Mouse (Mus musculus): ENCODE measurements around the gene Mterf1a. TPM values are rescaled to one million over a fixed set of nuclear protein-coding genes. Genes with fewer than 3 reads are reported as not detected.
"Not testable (repeated sequence)": the region's sequence is repeated elsewhere in the genome, so short reads cannot be mapped to it uniquely, and the experiment has no call there.

Gene Mterf1a
- polyA plus RNA-seq, 1 experiment: 4.3 TPM

GRCm38 (mm10) chr5:3931636-3932035 is 37.9 kb upstream of the Mterf1a start:
- peaks cover 10% of the 10 kb centered on the region for H3K4me1 ChIP-seq (ENCODE audit: control insufficient read depth, insufficient read depth, low read length)
- TF ChIP-seq CTCF (IDR thresholded peaks at IDR 0.05; ENCODE audit: borderline replicate concordance, insufficient read depth, low read depth, low read length): no peak
- no peak for TF ChIP-seq POLR2A (IDR thresholded peaks at IDR 0.05; ENCODE audit: borderline replicate concordance, insufficient read depth, low read length)
- no peak overlapping the region for H3K27ac ChIP-seq (ENCODE audit: insufficient read depth, low read length)
- 64% methylated on average over 3 of the region's 3 CpGs for WGBS
- H3K4me3 ChIP-seq (replicated peaks; ENCODE audit: insufficient read depth, low read depth, low read length): no peak overlapping the region
- H3K27me3 ChIP-seq (ENCODE audit: control insufficient read depth, insufficient read depth, low read length): no peaks in the 10 kb centered on the region
- no peak for DNase-seq

- 67% methylated on average over 5 of the region's 5 CpGs for WGBS
- Histone ChIP-seq H3K4me1 (ENCODE audit: control insufficient read depth, insufficient read depth, low read length) (peaks cover 8% of the 10 kb centered on the region), H3K27ac (ENCODE audit: insufficient read depth, low read length) (no peak overlapping the region), H3K27me3 (ENCODE audit: control insufficient read depth, insufficient read depth, low read length) (no peaks in the 10 kb centered on the region), H3K4me3 (replicated peaks; ENCODE audit: insufficient read depth, low read depth, low read length) (no peak overlapping the region)
- no peak for DNase-seq
- no peak for TF ChIP-seq POLR2A (IDR thresholded peaks at IDR 0.05; ENCODE audit: borderline replicate concordance, insufficient read depth, low read length)
- TF ChIP-seq CTCF (IDR thresholded peaks at IDR 0.05; ENCODE audit: borderline replicate concordance, insufficient read depth, low read depth, low read length): no peak
Observed at GRCm38 (mm10) chr5:3930760-3931159, 37.0 kb upstream of the Mterf1a start.

GRCm38 (mm10) chr5:3928690-3929046 is 34.9 kb upstream of the Mterf1a start:
- H3K27me3 ChIP-seq (ENCODE audit: control insufficient read depth, insufficient read depth, low read length): no peaks in the 10 kb centered on the region
- peak; percentile 44 to 54 for DNase-seq
- no peak overlapping the region; the same call in 1 of the 2 replicates for H3K27ac ChIP-seq (ENCODE audit: insufficient read depth, low read length)
- TF ChIP-seq CTCF (IDR thresholded peaks at IDR 0.05; ENCODE audit: borderline replicate concordance, insufficient read depth, low read depth, low read length) (no peak), POLR2A (IDR thresholded peaks at IDR 0.05; ENCODE audit: borderline replicate concordance, insufficient read depth, low read length) (no peak)
- H3K4me1 ChIP-seq (ENCODE audit: control insufficient read depth, insufficient read depth, low read length): peaks cover 8% of the 10 kb centered on the region
- peak overlapping the region; percentile 97 for H3K4me3 ChIP-seq (replicated peaks; ENCODE audit: insufficient read depth, low read depth, low read length)
- WGBS: under 1% methylated on average over 12 of the region's 12 CpGs

GRCm38 (mm10) chr5:3927801-3928689 is 34.3 kb upstream of the Mterf1a start, which contains the start of gene Akap9:
Akap9 (plus strand) TSS chr5:3928054.
- DNase-seq: peak; percentile 82 to 85
- Histone ChIP-seq H3K27me3 (ENCODE audit: control insufficient read depth, insufficient read depth, low read length) (no peaks in the 10 kb centered on the region), H3K4me3 (replicated peaks; ENCODE audit: insufficient read depth, low read depth, low read length) (peak within 1 kb of the TSS; percentile 97), H3K27ac (ENCODE audit: insufficient read depth, low read length) (peak within 1 kb of the TSS; percentile 98), H3K4me1 (ENCODE audit: control insufficient read depth, insufficient read depth, low read length) (peaks cover 8% of the 10 kb centered on the region)
- under 1% methylated on average over 77 of the region's 82 CpGs for WGBS
- TF ChIP-seq CTCF (IDR thresholded peaks at IDR 0.05; ENCODE audit: borderline replicate concordance, insufficient read depth, low read depth, low read length) (no peak), POLR2A (IDR thresholded peaks at IDR 0.05; ENCODE audit: borderline replicate concordance, insufficient read depth, low read length) (peak; percentile 74)

GRCm38 (mm10) chr5:3926666-3927065 is 32.9 kb upstream of the Mterf1a start:
- H3K27ac ChIP-seq (ENCODE audit: insufficient read depth, low read length): no peak overlapping the region
- H3K4me3 ChIP-seq (replicated peaks; ENCODE audit: insufficient read depth, low read depth, low read length): no peak overlapping the region
- 53% methylated on average over 4 of the region's 4 CpGs for WGBS
- H3K27me3 ChIP-seq (ENCODE audit: control insufficient read depth, insufficient read depth, low read length): no peaks in the 10 kb centered on the region
- H3K4me1 ChIP-seq (ENCODE audit: control insufficient read depth, insufficient read depth, low read length): peaks cover 8% of the 10 kb centered on the region
- DNase-seq: no peak
- TF ChIP-seq POLR2A (IDR thresholded peaks at IDR 0.05; ENCODE audit: borderline replicate concordance, insufficient read depth, low read length) (no peak), CTCF (IDR thresholded peaks at IDR 0.05; ENCODE audit: borderline replicate concordance, insufficient read depth, low read depth, low read length) (no peak)

GRCm38 (mm10) chr5:3922350-3922749 is 28.6 kb upstream of the Mterf1a start:
- WGBS: 89% methylated on average over 2 of the region's 2 CpGs
- DNase-seq: no peak
- H3K27me3 ChIP-seq (ENCODE audit: control insufficient read depth, insufficient read depth, low read length): no peaks in the 10 kb centered on the region
- H3K27ac ChIP-seq (ENCODE audit: insufficient read depth, low read length): no peak overlapping the region
- no peaks in the 10 kb centered on the region for H3K4me1 ChIP-seq (ENCODE audit: control insufficient read depth, insufficient read depth, low read length)
- TF ChIP-seq CTCF (IDR thresholded peaks at IDR 0.05; ENCODE audit: borderline replicate concordance, insufficient read depth, low read depth, low read length): no peak
- no peak for TF ChIP-seq POLR2A (IDR thresholded peaks at IDR 0.05; ENCODE audit: borderline replicate concordance, insufficient read depth, low read length)
- no peak overlapping the region for H3K4me3 ChIP-seq (replicated peaks; ENCODE audit: insufficient read depth, low read depth, low read length)

- no peak overlapping the region for H3K4me3 ChIP-seq (replicated peaks; ENCODE audit: insufficient read depth, low read depth, low read length)
- TF ChIP-seq POLR2A (IDR thresholded peaks at IDR 0.05; ENCODE audit: borderline replicate concordance, insufficient read depth, low read length) (no peak), CTCF (IDR thresholded peaks at IDR 0.05; ENCODE audit: borderline replicate concordance, insufficient read depth, low read depth, low read length) (no peak)
- H3K27me3 ChIP-seq (ENCODE audit: control insufficient read depth, insufficient read depth, low read length): no peaks in the 10 kb centered on the region
- H3K27ac ChIP-seq (ENCODE audit: insufficient read depth, low read length): no peak overlapping the region
- WGBS: 75% methylated on average over 2 of the region's 2 CpGs
- DNase-seq: no peak
- no peaks in the 10 kb centered on the region for H3K4me1 ChIP-seq (ENCODE audit: control insufficient read depth, insufficient read depth, low read length)
Observed at GRCm38 (mm10) chr5:3905471-3905870, 11.7 kb upstream of the Mterf1a start.

- WGBS: 91% methylated on average over 4 of the region's 4 CpGs
- not testable (repeated sequence) for H3K27ac ChIP-seq (ENCODE audit: insufficient read depth, low read length); H3K27me3 ChIP-seq (ENCODE audit: control insufficient read depth, insufficient read depth, low read length); H3K4me1 ChIP-seq (ENCODE audit: control insufficient read depth, insufficient read depth, low read length)
- peak in 1 of 2 experiments; percentile 8 for DNase-seq
- peak overlapping the region; percentile 34 for H3K4me3 ChIP-seq (replicated peaks; ENCODE audit: insufficient read depth, low read depth, low read length)
Observed at GRCm38 (mm10) chr5:3894294-3894619, 524 bp upstream of the Mterf1a start.

All from cerebellum, adult 2 months (tissue).